Comparison of ENCODE assay signal across 12 mouse cellular contexts in genomic region chr5:132408892-132409575, GRCm38 (mm10).
DNase-seq lines count a peak whose midpoint lies in the region; ATAC-seq lines count a peak whose summit lies in the region.
"Had no signal": no experiment of that assay in that cellular context is flagged by ENCODE, and none has a peak within 500 bp of the region (broad histone marks: within the 10 kb centered on the region; RNA-seq: fewer than 3 reads in every experiment).

No protein-coding gene starts in this region.

- H3K36me3 ChIP-seq in hindbrain, embryonic 16.5 days (ENCODE audit: control insufficient read depth, insufficient read depth, low read length): no peaks in the 10 kb centered on the region
- H3K36me3 ChIP-seq: liver, embryonic 13.5 days had no signal

- H3K4me2 ChIP-seq in hindbrain, embryonic 16.5 days (ENCODE audit: low read length): no peak overlapping the region
- H3K4me2 ChIP-seq: liver, embryonic 13.5 days had no signal

- no peaks in the 10 kb centered on the region for H3K27me3 ChIP-seq in hindbrain, embryonic 16.5 days (replicated peaks; ENCODE audit: control insufficient read depth, insufficient read depth, low read length)
- H3K27me3 ChIP-seq: liver, embryonic 13.5 days had no signal

- WGBS in hindbrain, embryonic 16.5 days: 31% methylated on average over 2 of the region's 2 CpGs

- DNase-seq in cerebellum, adult 11 months: peak; percentile 10
- DNase-seq in cerebellum, postnatal 4 days (ENCODE audit: low spot score in 2 of 2): no peak
- peak; percentile 25 for DNase-seq in Muller cell, postnatal 12 days (ENCODE audit: inconsistent ontology term)
- DNase-seq in cerebellum, postnatal 25 days: peak; percentile 22 to 50
- DNase-seq in testis, postnatal 10 days (ENCODE audit: low spot score): no peak
- no peak for DNase-seq in kidney, postnatal 4 days
- DNase-seq in left cerebral cortex, adult 9 months (ENCODE audit: low spot score in 2 of 2): no peak
- DNase-seq: adrenal gland, adult 2 months; gastrocnemius, postnatal 36 days; liver, embryonic 13.5 days had no signal

- H3K27ac ChIP-seq in hindbrain, embryonic 16.5 days (ENCODE audit: low read depth, low read length): no peak overlapping the region
- H3K27ac ChIP-seq: liver, embryonic 13.5 days had no signal

- no peak overlapping the region for H3K9ac ChIP-seq in hindbrain, embryonic 16.5 days (ENCODE audit: low read depth, low read length)
- H3K9ac ChIP-seq: liver, embryonic 13.5 days had no signal

- ATAC-seq in hindbrain, embryonic 16.5 days: peak; percentile 76; the same call in 1 of the 2 replicates
- ATAC-seq: lung, postnatal 0 days had no signal

- peaks cover 22% of the 10 kb centered on the region for H3K4me1 ChIP-seq in hindbrain, embryonic 16.5 days (ENCODE audit: control insufficient read depth, insufficient read depth, low read depth, low read length)
- H3K4me1 ChIP-seq: liver, embryonic 13.5 days had no signal

- no peaks in the 10 kb centered on the region for H3K9me3 ChIP-seq in hindbrain, embryonic 16.5 days (ENCODE audit: control insufficient read depth, low read length)
- H3K9me3 ChIP-seq: liver, embryonic 13.5 days had no signal

- H3K4me3 ChIP-seq in hindbrain, embryonic 16.5 days (ENCODE audit: low read length): no peak overlapping the region
- H3K4me3 ChIP-seq: liver, embryonic 13.5 days had no signal

Comparison
In these comparisons a context has a peak if more than half of its experiments do, and no peak if none do; other contexts are left out.
1. DNase-seq: peak in cerebellum, adult 11 months (single experiment), Muller cell, postnatal 12 days (single experiment) and cerebellum, postnatal 25 days (2 of 2); none in cerebellum, postnatal 4 days (0 of 2), testis, postnatal 10 days (single experiment), kidney, postnatal 4 days (0 of 2) and left cerebral cortex, adult 9 months (0 of 2).